Mouse (Mus musculus) limb, embryonic 12.5 days (tissue): ENCODE measurements around the gene Zranb3. TPM values are rescaled to one million over a fixed set of nuclear protein-coding genes. Genes with fewer than 3 reads are reported as not detected.

ENCODE experiments used
- ATAC-seq: fragments of 200-750 bp; cut with Nextera tagmentation; 2 replicates; pipeline ENCODE4 v1.8.0; 2017; ENCODE audit warnings: low read depth, moderate TSS enrichment; ENCODE audit not compliant: insufficient number of reproducible peaks, insufficient read depth, low FRiP score, low TSS enrichment
- H3K27ac ChIP-seq: fragments of 300-500 bp; sonication (generic); 2 replicates; pipeline ENCODE4 v1.5.1; 2016; ENCODE audit warnings: mild to moderate bottlenecking, moderate library complexity
- H3K27me3 ChIP-seq: fragments of 300-500 bp; sonication (generic); 2 replicates; pipeline ENCODE4 v1.6.1; 2016; ENCODE audit warnings: mild to moderate bottlenecking, moderate library complexity
- H3K36me3 ChIP-seq: fragments of 300-500 bp; sonication (generic); 2 replicates; pipeline ENCODE4 v1.6.1; 2016; ENCODE audit warnings: mild to moderate bottlenecking, moderate library complexity
- H3K4me1 ChIP-seq: fragments of 300-500 bp; sonication (generic); replicated peaks from 2 replicates; pipeline ENCODE4 v1.6.1; 2016
- H3K4me2 ChIP-seq: fragments of 300-500 bp; sonication (generic); 2 replicates; pipeline ENCODE4 v1.6.1; 2016; ENCODE audit warnings: mild to moderate bottlenecking, moderate library complexity
- H3K4me3 ChIP-seq: fragments of 300-500 bp; sonication (generic); replicated peaks from 2 replicates; pipeline ENCODE4 v1.5.1; 2016; ENCODE audit warnings: mild to moderate bottlenecking
- H3K9ac ChIP-seq: fragments of 300-500 bp; sonication (generic); replicated peaks from 2 replicates; pipeline ENCODE4 v1.6.1; 2016; ENCODE audit warnings: mild to moderate bottlenecking, moderate library complexity
- H3K9me3 ChIP-seq: fragments of 300-500 bp; sonication (generic); 2 replicates; pipeline ENCODE4 v1.6.1; 2016; ENCODE audit warnings: mild to moderate bottlenecking, moderate library complexity
- WGBS: fragments of 180-500 bp; shearing (Covaris S2); methylation state at CpG from one replicate; pipeline ENCODE4 v1.1.7; 2016; 5-methylcytosine and 5-hydroxymethylcytosine counted together
- polyA plus RNA-seq: library from polyadenylated mRNA; unstranded; fragments of >200 nt; fragmentation: Nextera tagmentation; extraction: Ambion mirVana; gene quantifications from 2 replicates; pipeline ENCODE4 v1.2.1, GENCODE M21; 2016

The Zranb3 gene
- polyA plus RNA-seq, 1 experiment from 2014 or later: 13.8 TPM

GRCm38 (mm10) chr1:128058625-128059024 is 44.2 kb downstream of the Zranb3 start:
- no peak overlapping the region for H3K9ac ChIP-seq
- no peaks in the 10 kb centered on the region for H3K9me3 ChIP-seq
- ATAC-seq: no peak
- H3K27me3 ChIP-seq: no peaks in the 10 kb centered on the region
- no peaks in the 10 kb centered on the region for H3K36me3 ChIP-seq
- H3K4me3 ChIP-seq: no peak overlapping the region
- no peak overlapping the region for H3K27ac ChIP-seq
- H3K4me2 ChIP-seq: no peak overlapping the region
- WGBS: 91% methylated on average over 5 of the region's 5 CpGs
- H3K4me1 ChIP-seq: no peaks in the 10 kb centered on the region

GRCm38 (mm10) chr1:128057269-128057668 is 45.6 kb downstream of the Zranb3 start:
- no peaks in the 10 kb centered on the region for H3K9me3 ChIP-seq
- ATAC-seq: no peak
- H3K36me3 ChIP-seq: no peaks in the 10 kb centered on the region
- H3K4me1 ChIP-seq: no peaks in the 10 kb centered on the region
- H3K4me3 ChIP-seq: no peak overlapping the region
- no peaks in the 10 kb centered on the region for H3K27me3 ChIP-seq
- no peak overlapping the region for H3K9ac ChIP-seq
- H3K27ac ChIP-seq: no peak overlapping the region
- no peak overlapping the region for H3K4me2 ChIP-seq
- 95% methylated on average over 4 of the region's 4 CpGs for WGBS

GRCm38 (mm10) chr1:128046920-128047319 is 55.9 kb downstream of the Zranb3 start:
- Histone ChIP-seq H3K27ac (no peak overlapping the region), H3K36me3 (no peaks in the 10 kb centered on the region), H3K9me3 (no peaks in the 10 kb centered on the region), H3K4me2 (no peak overlapping the region), H3K4me3 (no peak overlapping the region), H3K4me1 (no peaks in the 10 kb centered on the region), H3K27me3 (no peaks in the 10 kb centered on the region), H3K9ac (no peak overlapping the region)
- no peak for ATAC-seq
- WGBS: 96% methylated on average over 7 of the region's 7 CpGs

GRCm38 (mm10) chr1:128046455-128046854 is 56.4 kb downstream of the Zranb3 start:
- Histone ChIP-seq H3K27me3 (no peaks in the 10 kb centered on the region), H3K27ac (no peak overlapping the region), H3K9me3 (no peaks in the 10 kb centered on the region), H3K4me3 (no peak overlapping the region), H3K4me2 (no peak overlapping the region), H3K9ac (no peak overlapping the region), H3K4me1 (no peaks in the 10 kb centered on the region), H3K36me3 (no peaks in the 10 kb centered on the region)
- 83% methylated on average over 2 of the region's 2 CpGs for WGBS
- ATAC-seq: no peak

GRCm38 (mm10) chr1:128044181-128044580 is 58.7 kb downstream of the Zranb3 start:
- no peak overlapping the region for H3K4me2 ChIP-seq
- no peak for ATAC-seq
- H3K9me3 ChIP-seq: no peaks in the 10 kb centered on the region
- no peaks in the 10 kb centered on the region for H3K4me1 ChIP-seq
- no peaks in the 10 kb centered on the region for H3K36me3 ChIP-seq
- H3K4me3 ChIP-seq: no peak overlapping the region
- WGBS: 93% methylated on average over 4 of the region's 4 CpGs
- H3K9ac ChIP-seq: no peak overlapping the region
- no peak overlapping the region for H3K27ac ChIP-seq
- no peaks in the 10 kb centered on the region for H3K27me3 ChIP-seq

GRCm38 (mm10) chr1:128036296-128036695 is 66.6 kb downstream of the Zranb3 start:
- WGBS: 92% methylated on average over 6 of the region's 6 CpGs
- Histone ChIP-seq H3K9me3 (no peaks in the 10 kb centered on the region), H3K27ac (no peak overlapping the region), H3K4me2 (no peak overlapping the region), H3K4me1 (no peaks in the 10 kb centered on the region), H3K27me3 (no peaks in the 10 kb centered on the region), H3K36me3 (no peaks in the 10 kb centered on the region), H3K9ac (no peak overlapping the region), H3K4me3 (no peak overlapping the region)
- no peak for ATAC-seq

- no peak overlapping the region for H3K4me3 ChIP-seq
- H3K36me3 ChIP-seq: no peaks in the 10 kb centered on the region
- 97% methylated on average over 1 of the region's 1 CpGs for WGBS
- no peak overlapping the region for H3K27ac ChIP-seq
- no peaks in the 10 kb centered on the region for H3K9me3 ChIP-seq
- H3K4me1 ChIP-seq: no peaks in the 10 kb centered on the region
- H3K9ac ChIP-seq: no peak overlapping the region
- H3K27me3 ChIP-seq: no peaks in the 10 kb centered on the region
- ATAC-seq: no peak
- H3K4me2 ChIP-seq: no peak overlapping the region
Observed at GRCm38 (mm10) chr1:128032123-128032522, 70.7 kb downstream of the Zranb3 start.

GRCm38 (mm10) chr1:128031524-128031923 is 71.3 kb downstream of the Zranb3 start:
- Histone ChIP-seq H3K4me3 (no peak overlapping the region), H3K9me3 (no peaks in the 10 kb centered on the region), H3K4me1 (no peaks in the 10 kb centered on the region), H3K9ac (no peak overlapping the region), H3K36me3 (no peaks in the 10 kb centered on the region), H3K27me3 (no peaks in the 10 kb centered on the region), H3K27ac (no peak overlapping the region), H3K4me2 (no peak overlapping the region)
- 86% methylated on average over 2 of the region's 2 CpGs for WGBS
- ATAC-seq: no peak

GRCm38 (mm10) chr1:128024363-128025114 is 78.3 kb downstream of the Zranb3 start:
- no peak for ATAC-seq
- H3K4me3 ChIP-seq: no peak overlapping the region
- no peaks in the 10 kb centered on the region for H3K4me1 ChIP-seq
- 86% methylated on average over 4 of the region's 4 CpGs for WGBS
- H3K9ac ChIP-seq: no peak overlapping the region
- no peak overlapping the region for H3K27ac ChIP-seq
- H3K36me3 ChIP-seq: no peaks in the 10 kb centered on the region
- no peaks in the 10 kb centered on the region for H3K27me3 ChIP-seq
- no peaks in the 10 kb centered on the region for H3K9me3 ChIP-seq
- H3K4me2 ChIP-seq: no peak overlapping the region

GRCm38 (mm10) chr1:128020001-128020770 is 82.7 kb downstream of the Zranb3 start:
- H3K4me1 ChIP-seq: no peaks in the 10 kb centered on the region
- no peak overlapping the region for H3K4me2 ChIP-seq
- H3K9ac ChIP-seq: no peak overlapping the region
- ATAC-seq: no peak
- no peaks in the 10 kb centered on the region for H3K27me3 ChIP-seq
- no peaks in the 10 kb centered on the region for H3K36me3 ChIP-seq
- no peak overlapping the region for H3K4me3 ChIP-seq
- no peak overlapping the region for H3K27ac ChIP-seq
- H3K9me3 ChIP-seq: no peaks in the 10 kb centered on the region
- WGBS: 90% methylated on average over 2 of the region's 2 CpGs

GRCm38 (mm10) chr1:128016035-128016492 is 86.8 kb downstream of the Zranb3 start:
- WGBS: 94% methylated on average over 6 of the region's 6 CpGs
- no peak overlapping the region for H3K9ac ChIP-seq
- no peak for ATAC-seq

More at GRCm38 (mm10) chr1:128016035-128016492, 86.8 kb downstream of the Zranb3 start:
- Histone ChIP-seq H3K4me2 (no peak overlapping the region), H3K27me3 (no peaks in the 10 kb centered on the region), H3K36me3 (no peaks in the 10 kb centered on the region; the same call in 1 of the 2 replicates), H3K27ac (no peak overlapping the region), H3K4me1 (no peaks in the 10 kb centered on the region), H3K4me3 (no peak overlapping the region), H3K9me3 (no peaks in the 10 kb centered on the region)
